Mouse (Mus musculus): Measurements from ENCODE around the gene Ifitm5.
"Not testable (repeated sequence)": the region's sequence is repeated elsewhere in the genome, so short reads cannot be mapped to it uniquely, and the experiment has no call there.

Ifitm5 gene

GRCm38 (mm10) chr7:140949824-140950530, at the start of gene Ifitm5:
Gene Ifitm5 (minus strand): TSS chr7:140950291.
- CTCF ChIA-PET = no interaction called here

- CTCF ChIA-PET = no interaction called here
Observed at GRCm38 (mm10) chr7:140998853-140999700, 49.0 kb upstream of the Ifitm5 start.

GRCm38 (mm10) chr7:140997817-140998216, 47.7 kb upstream of the Ifitm5 start:
- CTCF ChIA-PET = interaction anchor here (0.6 to 0.7 kb wide), 3 partner anchors 25 to 50 kb away, joined by 4 to 12 read pairs (median 7); no protein-coding TSS in a partner anchor

- CTCF ChIA-PET = no interaction called here
Observed at GRCm38 (mm10) chr7:140991117-140991689, 41.1 kb upstream of the Ifitm5 start.

- CTCF ChIA-PET = no interaction called here
Observed at GRCm38 (mm10) chr7:140990622-140991021, 40.5 kb upstream of the Ifitm5 start.

- CTCF ChIA-PET = no interaction called here
Observed at GRCm38 (mm10) chr7:140990185-140990584, 40.1 kb upstream of the Ifitm5 start.

- CTCF ChIA-PET = no interaction called here
Observed at GRCm38 (mm10) chr7:140989022-140989421, 38.9 kb upstream of the Ifitm5 start.

- CTCF ChIA-PET = no interaction called here
Observed at GRCm38 (mm10) chr7:140987182-140988138, 37.4 kb upstream of the Ifitm5 start.

GRCm38 (mm10) chr7:140982971-140983370, 32.9 kb upstream of the Ifitm5 start:
- CTCF ChIA-PET = no interaction called here

GRCm38 (mm10) chr7:140981704-140982103, 31.6 kb upstream of the Ifitm5 start:
- CTCF ChIA-PET = interaction anchor here (0.5 kb wide), 1 partner anchor 40 kb away, joined by 3 read pairs; the partner anchor contains the start of gene Pgghg

GRCm38 (mm10) chr7:140976720-140977119, 26.6 kb upstream of the Ifitm5 start:
- CTCF ChIA-PET = interaction anchor here (0.6 kb wide), 1 partner anchor 19 kb away, joined by 4 read pairs; no protein-coding TSS in a partner anchor

GRCm38 (mm10) chr7:140975465-140975864, 25.4 kb upstream of the Ifitm5 start:
- CTCF ChIA-PET = no interaction called here

GRCm38 (mm10) chr7:140974940-140975339, 24.8 kb upstream of the Ifitm5 start:
- CTCF ChIA-PET = no interaction called here

GRCm38 (mm10) chr7:140973396-140974165, 23.5 kb upstream of the Ifitm5 start:
- CTCF ChIA-PET = interaction anchor here (0.6 kb wide), 1 partner anchor 24 kb away, joined by 4 read pairs; no protein-coding TSS in a partner anchor

GRCm38 (mm10) chr7:140971479-140972171, 21.5 kb upstream of the Ifitm5 start:
- CTCF ChIA-PET = no interaction called here

- CTCF ChIA-PET = interaction anchor here (0.7 kb wide), 1 partner anchor 24 kb away, joined by 11 read pairs; no protein-coding TSS in a partner anchor
Observed at GRCm38 (mm10) chr7:140970931-140971330, 20.8 kb upstream of the Ifitm5 start.

GRCm38 (mm10) chr7:140968710-140969109, 18.6 kb upstream of the Ifitm5 start:
- CTCF ChIA-PET = not testable (repeated sequence)

- CTCF ChIA-PET = no interaction called here
Observed at GRCm38 (mm10) chr7:140967862-140968591, 17.9 kb upstream of the Ifitm5 start.

- CTCF ChIA-PET = interaction anchor here (0.7 kb wide), 1 partner anchor 82 kb away, joined by 3 read pairs; no protein-coding TSS in a partner anchor
Observed at GRCm38 (mm10) chr7:140966921-140967320, 16.8 kb upstream of the Ifitm5 start, which contains the start of gene Ifitm1. Gene Ifitm1 (plus strand): TSS chr7:140967221.

All from spleen, embryonic (tissue).